Mouse (Mus musculus) spleen, adult 2 months (tissue): ENCODE measurements around the gene Hibadh.

ENCODE experiments used
- CTCF ChIP-seq: fragments of 200-500 bp; IDR thresholded peaks from 2 replicates; pipeline ENCODE4 v1.5.1; 2011; ENCODE audit warnings: mild to moderate bottlenecking, inconsistent platforms; ENCODE audit not compliant: insufficient read depth, insufficient read length, insufficient replicate concordance; ENCODE audit errors: extremely low read depth
- POLR2A ChIP-seq: fragments of 200-500 bp; IDR thresholded peaks from 2 replicates; pipeline ENCODE4 v1.6.1; 2011; ENCODE audit warnings: low read depth, low read length, inconsistent platforms

GRCm38 (mm10) chr6:52568706-52569105 lies 71.5 kb downstream of the Hibadh start:
- TF ChIP-seq CTCF (no peak), POLR2A (no peak)
